21 mouse cellular contexts compared by ENCODE assay signal in genomic region chr16:94953294-94953693, GRCm38 (mm10). TPM values are rescaled to one million over a fixed set of nuclear protein-coding genes. Genes with fewer than 3 reads are reported as not detected.
"Had no signal": no experiment of that assay in that cellular context is flagged by ENCODE, and none has a peak within 500 bp of the region (broad histone marks: within the 10 kb centered on the region; RNA-seq: fewer than 3 reads in every experiment).

No protein-coding gene starts in this region.

- H3K4me1 ChIP-seq: neural tube, embryonic 15.5 days; stomach, embryonic 15.5 days had no signal

- H3K9ac ChIP-seq: neural tube, embryonic 13.5 days; neural tube, embryonic 15.5 days; stomach, embryonic 15.5 days had no signal

- H3K27ac ChIP-seq: neural tube, embryonic 13.5 days; neural tube, embryonic 15.5 days; stomach, embryonic 15.5 days; stomach, postnatal 0 days had no signal

- H3K36me3 ChIP-seq: neural tube, embryonic 13.5 days; neural tube, embryonic 15.5 days; stomach, embryonic 15.5 days had no signal

- H3K27me3 ChIP-seq: neural tube, embryonic 13.5 days; neural tube, embryonic 15.5 days; stomach, embryonic 15.5 days had no signal

- H3K4me3 ChIP-seq: neural tube, embryonic 13.5 days; neural tube, embryonic 15.5 days; stomach, embryonic 15.5 days had no signal

- DNase-seq: retina, postnatal 1 day; right cerebral cortex, adult 18-20 months; right cerebral cortex, postnatal 14 days; right cerebral cortex, postnatal 25 days; right cerebral cortex, postnatal 4 days; spleen, adult 18-20 months; thymus, adult 18-20 months; thymus, adult 2 months; thymus, postnatal 14 days; thymus, postnatal 25 days; thymus, postnatal 36 days; thymus, postnatal 4 days had no signal

- H3K9me3 ChIP-seq: neural tube, embryonic 13.5 days; neural tube, embryonic 15.5 days; stomach, embryonic 15.5 days had no signal

- H3K4me2 ChIP-seq: neural tube, embryonic 13.5 days; neural tube, embryonic 15.5 days; stomach, embryonic 15.5 days had no signal

RNA-seq across cellular contexts. Expression of gene Kcnj6, which starts 44.2 kb away (rescaled TPM):
- total RNA-seq: neutrophil, adult 5-6 weeks had no signal
- polyA plus RNA-seq: small intestine, adult 2 months; spleen, adult 2 months; stomach, postnatal 0 days; thymus, postnatal 0 days; urinary bladder, adult 2 months had no signal
